Mouse (Mus musculus): ENCODE measurements around the gene Prm3.

- TF ChIP-seq CTCF (conservative IDR thresholded peaks at IDR 0.05; ENCODE audit: insufficient read depth, insufficient read length, low read depth, low read length) (no peak), POLR2A (IDR thresholded peaks at IDR 0.05; ENCODE audit: low read depth, low read length) (no peak)
These were observed 29.5 kb downstream of the Prm3 start for GRCm38 (mm10) chr16:10761182-10761581.

Data from kidney, adult 2 months (tissue).